Mouse (Mus musculus): ENCODE results near the gene Smurf1. TPM values are rescaled to one million over a fixed set of nuclear protein-coding genes. Genes with fewer than 3 reads are reported as not detected.
A peak's percentile ranks its signal among the peaks of the same experiment; 100 is the strongest.

Smurf1 gene
- polyA plus RNA-seq, 1 experiment from 2014 or later = 12.1 TPM

DNA sequence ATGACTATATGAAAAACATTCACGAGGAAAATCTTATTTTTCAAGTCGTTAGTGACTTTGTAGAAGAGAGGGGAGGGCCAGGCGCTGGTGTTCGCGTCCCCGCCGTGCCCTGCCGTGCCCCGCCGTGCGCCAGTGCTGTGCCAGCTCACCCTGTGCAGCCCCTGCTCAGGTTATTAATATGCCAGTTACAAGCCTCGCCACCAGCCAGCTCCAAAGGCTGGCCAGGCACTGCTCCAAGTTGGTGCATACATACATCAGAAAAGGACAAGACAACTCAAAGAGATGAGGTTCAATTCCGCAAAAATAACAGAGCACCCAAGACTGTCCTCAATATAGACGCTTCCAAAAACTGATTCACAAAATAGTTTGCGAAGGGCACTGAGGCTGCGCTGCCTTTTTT, 51.7 kb downstream of the Smurf1 start:
- H3K36me3 ChIP-seq = no peaks in the 10 kb centered on the region
- H3K9me3 ChIP-seq = no peaks in the 10 kb centered on the region
- ATAC-seq (ENCODE audit: extremely low read depth, insufficient number of reproducible peaks, low FRiP score, low TSS enrichment) = no peak
- H3K27me3 ChIP-seq (replicated peaks) = no peaks in the 10 kb centered on the region
- H3K9ac ChIP-seq = no peak overlapping the region
- H3K4me2 ChIP-seq = peak overlapping the region; percentile 30; the same call in 1 of the 2 replicates
- no peak overlapping the region for H3K4me3 ChIP-seq
- WGBS = 85% methylated on average over 16 of the region's 16 CpGs
- H3K4me1 ChIP-seq = peaks cover 76% of the 10 kb centered on the region
- no peak overlapping the region; the same call in 1 of the 2 replicates for H3K27ac ChIP-seq (replicated peaks)

- Histone ChIP-seq H3K9ac (no peak overlapping the region), H3K36me3 (no peaks in the 10 kb centered on the region), H3K4me1 (peaks cover 76% of the 10 kb centered on the region), H3K4me2 (no peak overlapping the region), H3K27ac (replicated peaks) (no peak overlapping the region), H3K9me3 (no peaks in the 10 kb centered on the region), H3K27me3 (replicated peaks) (no peaks in the 10 kb centered on the region), H3K4me3 (no peak overlapping the region)
- ATAC-seq (ENCODE audit: extremely low read depth, insufficient number of reproducible peaks, low FRiP score, low TSS enrichment) = no peak
- 82% methylated on average over 5 of the region's 5 CpGs for WGBS
Measured at GRCm38 (mm10) chr5:144913361-144913760, 52.3 kb downstream of the Smurf1 start.

GRCm38 (mm10) chr5:144912519-144913310, 52.9 kb downstream of the Smurf1 start:
- Histone ChIP-seq H3K27me3 (replicated peaks) (no peaks in the 10 kb centered on the region), H3K9me3 (no peaks in the 10 kb centered on the region), H3K36me3 (no peaks in the 10 kb centered on the region), H3K4me1 (peaks cover 73% of the 10 kb centered on the region), H3K9ac (no peak overlapping the region), H3K4me2 (no peak overlapping the region), H3K27ac (replicated peaks) (no peak overlapping the region), H3K4me3 (no peak overlapping the region)
- WGBS = 72% methylated on average over 7 of the region's 7 CpGs
- no peak for ATAC-seq (ENCODE audit: extremely low read depth, insufficient number of reproducible peaks, low FRiP score, low TSS enrichment)

DNA sequence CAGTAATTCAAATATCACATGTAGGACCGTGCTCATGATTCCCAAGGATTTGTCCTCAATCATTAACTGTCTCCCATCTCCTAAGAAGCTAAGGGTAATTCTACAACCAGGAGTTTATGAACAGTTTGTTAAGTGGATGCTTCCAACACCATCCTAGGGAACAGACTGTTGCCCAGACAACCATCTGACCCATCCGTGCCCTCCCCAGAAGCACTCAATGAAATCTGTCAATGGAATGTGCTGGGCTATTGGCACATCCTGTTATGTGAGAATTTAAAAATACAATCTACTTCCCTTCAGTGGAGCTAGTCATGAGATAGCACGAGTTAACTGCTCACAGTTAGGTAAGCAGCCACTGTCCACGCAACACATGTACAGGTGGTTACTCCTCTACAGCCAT, 56.1 kb downstream of the Smurf1 start:
- 60% methylated on average over 4 of the region's 4 CpGs for WGBS
- H3K27ac ChIP-seq (replicated peaks) = no peak overlapping the region
- H3K36me3 ChIP-seq = no peaks in the 10 kb centered on the region
- H3K27me3 ChIP-seq (replicated peaks) = no peaks in the 10 kb centered on the region
- no peaks in the 10 kb centered on the region for H3K9me3 ChIP-seq
- no peak overlapping the region for H3K4me3 ChIP-seq
- H3K4me2 ChIP-seq = no peak overlapping the region
- peaks cover 55% of the 10 kb centered on the region for H3K4me1 ChIP-seq
- no peak overlapping the region for H3K9ac ChIP-seq
- ATAC-seq (ENCODE audit: extremely low read depth, insufficient number of reproducible peaks, low FRiP score, low TSS enrichment) = no peak

DNA sequence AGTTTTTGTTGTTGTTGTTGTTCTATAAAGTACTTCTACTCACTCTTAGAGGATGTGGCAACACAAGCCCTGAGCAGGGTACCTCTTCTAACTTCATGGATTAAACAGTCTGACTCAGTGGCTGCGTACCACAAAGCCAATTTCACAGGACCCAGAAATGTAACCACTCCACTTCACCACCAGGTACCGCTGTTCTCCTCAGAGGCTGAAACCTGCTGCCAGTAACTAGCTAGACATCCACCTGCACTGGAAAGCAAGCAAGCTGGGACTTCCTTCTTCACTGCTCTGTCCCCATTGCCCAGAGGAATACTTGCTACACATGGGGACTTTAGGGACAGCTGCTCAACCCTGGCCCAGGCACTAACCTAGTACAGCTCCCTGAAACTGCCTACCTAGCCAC, 58.1 kb downstream of the Smurf1 start:
- Histone ChIP-seq H3K9me3 (no peaks in the 10 kb centered on the region), H3K4me1 (peaks cover 47% of the 10 kb centered on the region), H3K27ac (replicated peaks) (no peak overlapping the region), H3K36me3 (no peaks in the 10 kb centered on the region), H3K9ac (no peak overlapping the region), H3K4me3 (no peak overlapping the region), H3K4me2 (no peak overlapping the region), H3K27me3 (replicated peaks) (no peaks in the 10 kb centered on the region)
- 68% methylated on average over 2 of the region's 2 CpGs for WGBS
- ATAC-seq (ENCODE audit: extremely low read depth, insufficient number of reproducible peaks, low FRiP score, low TSS enrichment) = no peak

- H3K4me3 ChIP-seq = no peak overlapping the region
- H3K4me2 ChIP-seq = no peak overlapping the region
- H3K4me1 ChIP-seq = peaks cover 41% of the 10 kb centered on the region
- H3K9ac ChIP-seq = no peak overlapping the region
- H3K9me3 ChIP-seq = no peaks in the 10 kb centered on the region
- ATAC-seq (ENCODE audit: extremely low read depth, insufficient number of reproducible peaks, low FRiP score, low TSS enrichment) = no peak
- H3K36me3 ChIP-seq = peaks cover 18% of the 10 kb centered on the region
- H3K27me3 ChIP-seq (replicated peaks) = no peaks in the 10 kb centered on the region
- no peak overlapping the region for H3K27ac ChIP-seq (replicated peaks)
- WGBS = 68% methylated on average over 12 of the region's 12 CpGs
Measured at GRCm38 (mm10) chr5:144904356-144905134, 61.1 kb downstream of the Smurf1 start.

GRCm38 (mm10) chr5:144901791-144902190, 63.9 kb downstream of the Smurf1 start:
- Histone ChIP-seq H3K9me3 (no peaks in the 10 kb centered on the region), H3K27ac (replicated peaks) (no peak overlapping the region), H3K4me3 (no peak overlapping the region), H3K9ac (no peak overlapping the region), H3K27me3 (replicated peaks) (no peaks in the 10 kb centered on the region), H3K36me3 (peaks cover 36% of the 10 kb centered on the region), H3K4me2 (no peak overlapping the region), H3K4me1 (peaks cover 61% of the 10 kb centered on the region)
- ATAC-seq (ENCODE audit: extremely low read depth, insufficient number of reproducible peaks, low FRiP score, low TSS enrichment) = no peak
- WGBS = 76% methylated on average over 10 of the region's 10 CpGs

DNA sequence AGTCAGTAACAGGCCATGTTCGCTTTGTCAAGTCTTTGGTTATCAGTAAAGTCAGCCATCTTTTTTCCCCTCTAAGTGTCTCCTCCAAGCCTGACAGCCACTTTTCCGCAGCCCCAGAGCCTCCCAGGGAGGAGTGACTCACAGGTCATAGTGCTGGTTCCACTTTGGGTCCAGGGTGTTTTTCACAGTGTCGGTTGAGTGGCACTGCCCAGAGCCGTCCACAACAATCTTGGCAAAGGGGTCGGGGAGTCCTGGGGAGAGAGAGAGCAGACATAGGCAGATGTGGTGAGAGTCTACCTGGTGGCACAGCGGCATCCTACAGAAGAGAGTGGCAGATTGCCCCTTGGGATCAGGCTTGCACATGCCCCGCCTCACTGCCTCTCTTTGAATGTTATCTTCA, 64.6 kb downstream of the Smurf1 start:
- 54% methylated on average over 7 of the region's 7 CpGs for WGBS
- ATAC-seq (ENCODE audit: extremely low read depth, insufficient number of reproducible peaks, low FRiP score, low TSS enrichment) = no peak
- Histone ChIP-seq H3K4me2 (no peak overlapping the region), H3K9me3 (no peaks in the 10 kb centered on the region), H3K9ac (no peak overlapping the region), H3K27ac (replicated peaks) (no peak overlapping the region), H3K4me3 (no peak overlapping the region), H3K27me3 (replicated peaks) (no peaks in the 10 kb centered on the region), H3K4me1 (peaks cover 61% of the 10 kb centered on the region), H3K36me3 (peaks cover 43% of the 10 kb centered on the region)

- Histone ChIP-seq H3K9me3 (no peaks in the 10 kb centered on the region), H3K36me3 (peaks cover 68% of the 10 kb centered on the region), H3K4me3 (no peak overlapping the region), H3K4me1 (peaks cover 49% of the 10 kb centered on the region), H3K9ac (peak overlapping the region; percentile 29; the same call in 1 of the 2 replicates), H3K27me3 (replicated peaks) (no peaks in the 10 kb centered on the region), H3K4me2 (peak overlapping the region; percentile 18), H3K27ac (replicated peaks) (peak overlapping the region; percentile 82)
- 8% methylated on average over 7 of the region's 7 CpGs for WGBS
- ATAC-seq (ENCODE audit: extremely low read depth, insufficient number of reproducible peaks, low FRiP score, low TSS enrichment) = peak; percentile 58; the same call in 1 of the 2 replicates
Measured at GRCm38 (mm10) chr5:144898448-144899052, 67.1 kb downstream of the Smurf1 start.

DNA sequence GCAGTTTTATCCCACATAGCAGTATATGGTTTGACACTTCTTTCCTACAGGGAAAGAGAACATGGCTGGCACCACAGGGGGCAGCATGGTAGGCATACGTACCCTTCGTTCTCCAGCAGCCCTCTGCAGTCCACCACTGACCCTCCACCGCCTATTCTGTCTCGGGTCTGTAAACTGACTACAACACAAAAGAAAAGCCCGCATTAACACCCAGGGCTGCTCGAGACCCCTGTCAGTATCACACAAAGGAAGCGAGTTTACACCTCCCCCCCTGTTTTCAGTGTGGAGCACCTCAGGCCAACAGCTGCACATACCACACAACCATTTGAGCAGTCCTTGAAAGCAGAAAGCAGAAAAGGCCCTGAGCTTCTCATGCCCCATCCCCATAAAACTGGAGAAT, 67.8 kb downstream of the Smurf1 start:
- Histone ChIP-seq H3K4me2 (peak overlapping the region; percentile 18), H3K4me3 (no peak overlapping the region), H3K27me3 (replicated peaks) (no peaks in the 10 kb centered on the region), H3K9me3 (no peaks in the 10 kb centered on the region), H3K36me3 (peaks cover 75% of the 10 kb centered on the region), H3K4me1 (peaks cover 48% of the 10 kb centered on the region), H3K9ac (no peak overlapping the region), H3K27ac (replicated peaks) (peak overlapping the region; percentile 82)
- WGBS = 55% methylated on average over 7 of the region's 7 CpGs
- ATAC-seq (ENCODE audit: extremely low read depth, insufficient number of reproducible peaks, low FRiP score, low TSS enrichment) = no peak

DNA sequence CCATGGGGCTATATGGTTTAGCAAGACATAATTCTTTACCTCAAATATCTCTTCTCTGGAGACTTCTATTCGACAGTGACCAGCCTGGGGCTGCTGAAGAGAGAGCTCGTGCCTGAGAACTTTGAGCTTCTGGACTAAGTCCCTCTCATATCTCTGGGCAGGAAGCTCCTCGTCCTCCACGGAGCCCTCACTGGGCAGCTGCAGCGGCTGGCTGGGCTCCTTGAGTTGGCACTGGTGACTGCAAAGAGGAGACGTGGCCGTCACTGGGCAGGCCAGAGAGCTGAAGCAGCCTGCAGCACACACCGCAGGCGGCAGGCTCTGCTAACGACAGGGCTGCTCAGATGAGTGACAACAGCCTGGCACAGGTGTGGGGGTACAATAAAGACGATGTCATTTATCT, 74.4 kb downstream of the Smurf1 start:
- Histone ChIP-seq H3K9ac (no peak overlapping the region), H3K27ac (replicated peaks) (no peak overlapping the region), H3K4me1 (no peaks in the 10 kb centered on the region), H3K9me3 (no peaks in the 10 kb centered on the region), H3K4me3 (no peak overlapping the region), H3K36me3 (peaks cover 100% of the 10 kb centered on the region), H3K4me2 (no peak overlapping the region), H3K27me3 (replicated peaks) (no peaks in the 10 kb centered on the region)
- 80% methylated on average over 11 of the region's 11 CpGs for WGBS
- ATAC-seq (ENCODE audit: extremely low read depth, insufficient number of reproducible peaks, low FRiP score, low TSS enrichment) = no peak

All from heart, embryonic 13.5 days (tissue).